Mouse (Mus musculus) cerebellum, postnatal 10 days (tissue): ENCODE measurements around the gene Snapc5.
A peak's percentile ranks its signal among the peaks of the same experiment; 100 is the strongest.
"Not testable (repeated sequence)": the region's sequence is repeated elsewhere in the genome, so short reads cannot be mapped to it uniquely, and the experiment has no call there.

Source experiments
- DNase-seq, 2 experiments: peaks; one replicate each; pipeline ENCODE4 v3.0.0; 2021; ENCODE audit warnings: mixed read lengths in 2 of 2

Gene Snapc5

DNA sequence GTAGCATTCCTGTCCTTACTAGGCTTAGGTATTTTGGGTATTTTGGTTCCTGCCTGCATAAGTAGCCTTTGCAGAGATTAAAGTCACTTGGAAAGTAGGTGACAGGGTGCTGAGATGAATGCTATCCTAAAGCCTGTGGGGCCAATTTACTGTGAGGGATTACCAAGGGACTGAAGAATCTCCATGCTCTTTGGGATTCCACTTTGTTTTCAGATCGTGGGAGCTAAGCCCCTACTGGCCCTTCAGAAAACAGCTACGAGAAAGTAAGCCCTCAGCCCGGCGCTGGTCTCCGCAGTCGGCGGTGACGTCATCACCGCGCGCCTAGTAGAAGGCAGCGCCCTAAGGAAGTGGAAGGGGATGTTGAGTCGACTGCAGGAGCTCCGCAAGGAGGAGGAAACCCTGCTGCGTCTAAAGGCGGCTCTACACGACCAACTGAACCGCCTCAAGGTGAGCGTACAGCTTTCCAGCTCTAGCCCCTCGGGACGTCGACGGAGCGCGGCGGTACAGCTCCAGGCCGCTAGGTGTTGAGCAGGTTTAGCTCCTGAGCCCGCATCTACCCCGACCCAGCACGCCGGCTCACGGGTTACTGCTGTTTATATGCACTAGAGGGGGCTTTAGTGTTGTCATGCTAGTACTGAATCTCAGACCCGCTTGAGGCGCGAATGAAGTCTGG is at the start of gene Snapc5:
Gene Snapc5, plus strand, starts transcription at position 301 of the 673 bp plus-strand sequence.
- DNase-seq = peak; percentile 95

GRCm38 (mm10) chr9:64131623-64132022 is 47.5 kb upstream of the Snapc5 start:
- DNase-seq = no peak

DNA sequence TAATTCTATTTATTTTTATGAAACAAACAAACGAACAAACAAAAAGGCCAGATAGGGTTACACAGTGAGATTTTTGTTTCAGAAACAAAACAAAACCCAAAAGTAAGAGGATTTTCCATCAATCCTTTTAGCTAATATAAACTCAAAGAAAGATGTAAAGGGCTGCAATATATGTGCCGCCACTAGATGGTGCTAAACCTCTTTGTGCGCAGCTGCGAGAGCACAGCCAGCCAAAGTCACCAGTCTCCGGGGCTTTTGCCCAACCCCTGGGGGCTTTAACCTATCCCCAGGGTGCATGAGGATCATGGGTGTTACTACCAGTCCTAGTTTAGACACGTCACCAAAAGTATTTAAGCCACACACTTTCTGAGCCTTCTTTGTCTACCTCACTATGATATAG is 40.2 kb upstream of the Snapc5 start:
- peak; percentile 69 to 70 for DNase-seq

DNA sequence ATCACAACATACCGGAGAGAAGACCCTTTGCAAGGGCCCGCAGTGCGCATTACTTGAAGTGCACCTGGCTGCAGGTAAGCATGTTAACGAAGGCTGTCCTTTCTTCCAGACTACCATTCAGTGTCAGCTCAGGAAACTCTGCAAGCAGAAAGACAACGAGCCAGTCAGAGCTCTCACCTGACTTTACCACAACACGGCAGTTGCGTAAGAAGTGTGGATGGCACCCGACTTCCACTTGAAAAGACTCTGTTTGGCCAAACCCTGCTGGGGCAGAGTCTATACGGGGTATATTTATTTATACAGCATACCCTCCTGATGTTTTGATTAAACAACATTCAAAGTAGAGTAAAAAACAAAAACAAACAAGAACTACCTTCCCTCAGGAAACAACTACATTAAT is 39.2 kb upstream of the Snapc5 start:
- no peak for DNase-seq

GRCm38 (mm10) chr9:64156641-64157040 is 22.4 kb upstream of the Snapc5 start:
- no peak for DNase-seq

- DNase-seq = no peak
Measured at GRCm38 (mm10) chr9:64160471-64160870, 18.6 kb upstream of the Snapc5 start.

DNA sequence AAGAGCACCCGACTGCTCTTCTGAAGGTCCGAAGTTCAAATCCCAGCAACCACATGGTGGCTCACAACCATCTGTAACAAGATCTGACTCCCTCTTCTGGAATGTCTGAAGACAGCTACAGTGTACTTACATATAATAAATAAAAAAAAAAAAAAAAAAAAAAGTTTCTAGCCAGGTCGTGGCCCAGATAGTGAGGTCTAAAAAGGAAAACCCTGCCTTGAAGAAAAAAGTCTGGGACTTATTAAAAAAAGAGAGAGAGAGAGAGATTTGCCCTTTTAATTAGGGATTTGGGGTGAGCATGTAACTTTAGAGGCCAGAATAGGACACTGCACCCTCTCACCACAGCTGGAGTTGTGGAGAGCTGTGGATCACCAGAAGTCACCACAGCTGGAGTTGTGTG is 9.1 kb upstream of the Snapc5 start:
- not testable (repeated sequence) for DNase-seq

DNA sequence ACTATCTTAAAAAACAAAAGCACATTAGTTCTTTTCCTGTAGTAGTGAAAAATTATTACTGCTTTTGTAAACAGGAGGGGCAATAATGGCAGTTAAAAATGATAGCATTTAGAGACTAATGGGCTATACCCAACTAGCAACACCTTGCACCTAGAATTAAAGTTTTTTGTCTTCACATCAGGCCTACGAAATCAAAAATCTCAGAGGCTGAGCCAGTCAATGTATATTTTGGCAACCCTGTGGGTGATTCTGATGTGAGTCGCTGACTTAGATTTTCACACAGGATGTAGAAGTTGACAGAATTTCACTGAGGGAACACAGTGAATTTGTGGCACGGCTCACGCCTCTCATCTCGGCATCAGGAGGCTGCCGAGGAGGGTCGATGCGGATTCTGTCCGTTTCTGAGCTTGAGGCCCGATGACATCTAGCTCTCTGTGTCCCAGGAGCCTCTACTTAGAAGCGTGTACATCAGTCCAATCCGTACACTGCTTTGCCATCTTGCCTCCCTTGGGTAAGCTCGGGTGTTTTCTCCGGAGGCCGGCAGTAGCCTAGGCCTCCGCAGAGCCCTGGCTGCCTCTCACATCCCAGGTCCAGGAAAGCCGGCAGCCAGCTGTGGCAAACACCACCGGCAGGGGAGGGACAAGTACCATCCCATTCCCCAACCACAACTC is 6.8 kb upstream of the Snapc5 start:
- DNase-seq = no peak

- peak; percentile 89 to 93 for DNase-seq
Measured at GRCm38 (mm10) chr9:64172816-64173665, 6.0 kb upstream of the Snapc5 start, which contains the start of the genes Zwilch and Rpl4. Gene Zwilch, minus strand, starts transcription at chr9:64173104. Gene Rpl4, plus strand, starts transcription at chr9:64173375.

GRCm38 (mm10) chr9:64173666-64174220 is 5.3 kb upstream of the Snapc5 start:
- no peak for DNase-seq

- no peak for DNase-seq
Measured at GRCm38 (mm10) chr9:64174341-64174740, 4.7 kb upstream of the Snapc5 start.

- DNase-seq = no peak
Measured at GRCm38 (mm10) chr9:64174766-64175165, 4.3 kb upstream of the Snapc5 start.

DNA sequence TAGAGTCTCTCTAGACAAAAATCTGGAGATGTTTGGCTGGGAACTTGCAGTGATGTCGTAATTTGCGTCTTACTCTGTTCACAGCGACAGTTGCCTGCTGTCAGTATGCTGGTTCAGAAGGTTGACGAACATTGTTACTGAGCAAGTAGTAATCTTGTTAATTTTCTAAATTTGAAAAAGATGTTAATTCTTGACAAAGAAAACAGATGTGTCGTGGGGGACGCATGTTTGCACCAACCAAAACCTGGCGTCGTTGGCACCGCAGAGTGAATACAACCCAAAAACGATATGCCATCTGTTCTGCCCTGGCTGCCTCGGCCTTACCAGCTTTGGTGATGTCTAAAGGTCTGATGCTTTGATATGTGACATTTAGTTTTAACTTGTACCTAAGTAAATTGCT is 3.7 kb upstream of the Snapc5 start:
- no peak for DNase-seq

- peak; percentile 30 to 59 for DNase-seq
Measured at GRCm38 (mm10) chr9:64178610-64178973, 482 bp upstream of the Snapc5 start.

DNA sequence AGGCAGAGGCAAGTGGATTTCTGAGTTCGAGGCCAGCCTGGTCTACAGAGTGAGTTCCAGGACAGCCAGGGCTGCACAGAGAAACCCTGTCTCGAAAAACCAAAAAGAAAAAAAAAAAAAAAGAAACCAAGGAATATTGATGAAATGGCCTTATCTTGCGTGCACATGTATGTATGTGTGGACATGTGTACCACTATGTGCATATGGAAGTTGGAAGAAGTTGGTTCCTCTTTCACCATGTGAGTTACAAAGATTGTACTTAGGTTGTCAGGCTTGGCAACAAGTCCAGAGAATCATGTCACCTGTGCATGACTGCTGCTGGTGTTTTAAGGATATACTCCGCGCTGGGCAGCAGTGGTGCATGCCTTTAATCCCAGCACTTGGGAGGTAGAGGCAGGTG is 4.2 kb downstream of the Snapc5 start:
- not testable (repeated sequence) for DNase-seq

GRCm38 (mm10) chr9:64184166-64184840 is 5.2 kb downstream of the Snapc5 start:
- DNase-seq = no peak

- DNase-seq = no peak
Measured at GRCm38 (mm10) chr9:64193879-64194278, 14.8 kb downstream of the Snapc5 start.

DNA sequence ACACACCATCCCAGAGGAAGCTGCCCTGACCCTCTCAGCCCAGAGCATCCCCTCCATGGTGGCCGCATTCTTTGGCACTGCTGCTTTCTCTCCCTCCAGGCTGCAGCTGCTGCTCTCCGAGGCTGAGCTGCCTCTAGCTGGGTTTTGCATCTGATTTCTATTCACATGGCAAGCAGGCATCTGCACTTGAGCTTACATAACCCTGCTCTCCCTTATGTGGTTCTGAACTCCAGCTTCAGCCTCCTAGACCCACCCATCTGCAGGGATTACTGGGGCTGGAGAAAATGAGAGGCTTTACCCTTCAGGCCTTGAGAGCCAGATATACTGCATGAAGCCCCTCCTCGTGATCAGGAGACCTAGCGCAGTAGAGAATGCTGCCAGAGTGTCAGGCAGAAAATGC is 16.5 kb downstream of the Snapc5 start:
- no peak for DNase-seq

DNA sequence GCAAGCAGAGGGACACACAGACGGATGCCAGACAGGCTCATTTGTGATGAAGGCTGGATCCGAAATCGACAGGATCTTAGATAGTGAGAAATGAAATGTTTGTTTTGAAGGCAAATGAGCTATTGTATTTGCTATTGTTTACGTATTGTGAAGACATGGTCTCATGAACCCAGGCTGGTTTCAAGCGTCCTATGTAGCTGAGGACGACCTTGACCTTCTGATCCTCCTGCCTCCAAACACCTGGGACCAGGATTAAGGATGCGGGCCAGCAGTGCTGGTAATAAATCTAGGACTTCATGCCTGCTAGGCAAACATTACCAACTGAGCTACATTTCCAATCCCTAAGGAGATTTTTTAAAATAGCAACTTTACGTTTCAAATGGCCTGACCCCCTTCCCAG is 18.4 kb downstream of the Snapc5 start:
- DNase-seq = no peak

DNA sequence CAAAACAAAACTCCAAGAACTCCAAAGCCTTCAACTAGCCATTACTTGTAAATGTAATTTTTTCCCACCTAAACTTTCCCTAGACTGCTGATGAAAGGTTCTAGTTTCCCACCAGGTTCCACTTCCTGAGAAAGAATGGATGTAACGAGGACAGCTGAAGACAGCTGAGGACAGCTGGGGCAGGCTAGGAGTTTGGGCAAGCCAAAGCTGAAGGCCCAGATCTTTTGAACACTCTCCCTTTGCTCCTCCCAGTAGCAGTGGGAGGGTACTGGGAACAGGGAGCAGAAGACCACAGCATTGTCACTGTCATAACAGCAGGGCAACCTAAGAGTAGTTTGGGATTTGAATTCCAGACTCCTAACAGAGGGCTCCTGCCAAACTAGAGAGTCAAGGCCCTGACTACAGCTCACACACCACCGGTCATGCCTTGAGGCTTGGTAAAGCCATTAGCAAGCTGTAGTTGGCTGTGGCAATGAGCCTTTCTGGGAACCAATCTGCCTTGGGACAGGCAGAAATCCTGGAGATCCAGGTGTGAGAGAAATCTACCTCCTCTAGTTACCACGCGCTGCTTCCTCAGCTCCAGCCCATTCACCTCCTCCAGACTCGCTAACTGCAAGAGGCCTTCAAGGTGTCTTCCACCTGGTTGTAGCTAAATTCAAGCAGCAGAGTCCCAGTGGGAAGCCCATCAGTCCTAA is 19.1 kb downstream of the Snapc5 start:
- DNase-seq = no peak

- DNase-seq = not testable (repeated sequence)
Measured at GRCm38 (mm10) chr9:64198763-64199418, 19.8 kb downstream of the Snapc5 start.
